Mouse (Mus musculus) small intestine, adult 2 months (tissue): ENCODE results near the gene Cryab.

Source experiments
- CTCF ChIP-seq: fragments of 200-500 bp; IDR thresholded peaks from 2 replicates; pipeline ENCODE4 v1.5.1; 2012; ENCODE audit warnings: low read depth, mild to moderate bottlenecking, control low read depth, inconsistent platforms, low read length, moderate library complexity, mixed read lengths; ENCODE audit not compliant: insufficient replicate concordance, insufficient read length; ENCODE audit errors: extremely low read depth
- POLR2A ChIP-seq: fragments of 200-500 bp; IDR thresholded peaks from 2 replicates; pipeline ENCODE4 v1.6.1; 2012; ENCODE audit warnings: low read depth, mild to moderate bottlenecking, control low read depth, inconsistent platforms, low read length, moderate library complexity

DNA sequence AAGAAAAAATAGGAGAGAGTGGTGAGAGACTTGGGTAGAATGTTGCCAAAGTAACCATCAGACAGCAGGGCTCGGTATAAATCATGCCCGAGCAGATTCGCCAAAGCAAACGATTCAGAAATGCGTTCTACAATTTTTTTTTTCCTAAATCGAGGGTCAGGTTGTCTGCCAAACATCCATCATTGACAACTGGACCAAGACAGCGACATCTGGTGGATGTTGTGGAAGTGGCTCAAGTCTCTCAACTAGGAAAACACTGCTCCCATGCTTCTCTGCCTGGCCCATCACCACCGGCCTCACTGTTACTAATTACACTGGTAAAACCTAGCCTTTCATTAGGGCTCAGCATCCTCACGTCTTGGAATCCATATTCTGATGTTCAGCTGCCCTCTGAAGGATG is 16.1 kb upstream of the Cryab start:
- TF ChIP-seq POLR2A = no peak
- peak; percentile 50; the same call in 1 of the 2 replicates for TF ChIP-seq CTCF
